Mouse (Mus musculus): Measurements from ENCODE around the gene Efhc1.

DNA sequence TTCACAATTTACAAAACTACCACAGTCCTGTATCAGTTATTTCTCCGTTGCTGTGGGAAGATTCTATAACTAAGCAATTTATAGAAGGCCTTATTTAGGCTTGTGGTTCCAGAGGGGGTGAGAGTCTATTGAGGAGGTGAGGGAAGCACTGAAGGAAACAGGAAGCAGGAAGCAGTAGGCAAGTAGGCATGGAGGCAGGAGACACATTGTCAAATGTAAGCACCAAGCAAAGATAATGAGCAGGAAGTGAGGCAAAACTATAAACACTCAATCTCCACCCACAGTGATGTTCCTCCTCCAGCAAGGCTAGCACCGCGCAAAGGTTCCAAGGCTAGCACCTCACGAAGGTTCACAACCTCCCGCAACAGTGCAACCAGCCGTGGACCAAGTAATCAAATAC lies 30.3 kb downstream of the Efhc1 start:
- TF ChIP-seq CTCF (IDR thresholded peaks at IDR 0.05; ENCODE audit: low read depth, low read length) (no peak), POLR2A (IDR thresholded peaks at IDR 0.05; ENCODE audit: insufficient read depth, low read length) (no peak), EP300 (IDR thresholded peaks at IDR 0.05; ENCODE audit: insufficient read depth, low read depth, low read length) (no peak)

Measured in ES-Bruce4 (cell line).